Mouse (Mus musculus): ENCODE results near the gene Txnrd1. TPM values are rescaled to one million over a fixed set of nuclear protein-coding genes. Genes with fewer than 3 reads are reported as not detected.

Gene Txnrd1
- polyA plus RNA-seq, 1 experiment from 2014 or later, result 113 TPM

DNA sequence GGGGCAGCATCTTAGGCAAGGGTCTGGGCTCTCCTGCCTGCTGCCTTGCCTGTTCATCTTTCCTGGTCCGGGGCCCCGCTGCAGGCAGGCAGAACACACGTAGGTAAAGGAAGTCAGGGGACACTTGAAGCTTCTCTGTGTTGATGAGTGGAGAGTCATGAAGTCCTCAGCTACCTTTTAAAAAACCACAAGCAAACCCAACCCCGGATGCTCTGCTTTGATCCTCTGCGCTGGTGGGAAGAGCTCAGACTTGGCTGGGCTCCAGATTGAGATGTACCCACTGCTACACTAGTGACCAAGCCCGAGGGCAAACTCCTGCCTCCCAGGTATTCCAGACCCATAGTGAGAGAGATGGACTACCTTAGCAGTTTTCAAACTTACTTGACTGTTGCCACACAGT, 53.6 kb downstream of the Txnrd1 start:
- Histone ChIP-seq H3K9ac (replicated peaks; ENCODE audit: low read length) (no peak overlapping the region), H3K4me3 (ENCODE audit: low read length) (no peak overlapping the region), H3K36me3 (ENCODE audit: insufficient read depth, low read length) (peaks cover 72% of the 10 kb centered on the region), H3K4me2 (replicated peaks; ENCODE audit: low read depth, low read length) (no peak overlapping the region), H3K27ac (ENCODE audit: low read length) (no peak overlapping the region), H3K9me3 (ENCODE audit: low read length) (no peaks in the 10 kb centered on the region), H3K4me1 (ENCODE audit: insufficient read depth, low read length) (peaks cover 29% of the 10 kb centered on the region), H3K27me3 (ENCODE audit: insufficient read depth, low read length) (no peaks in the 10 kb centered on the region)
- no peak for ATAC-seq (ENCODE audit: low FRiP score, low TSS enrichment)
- WGBS, result 93% methylated on average over 6 of the region's 6 CpGs

DNA sequence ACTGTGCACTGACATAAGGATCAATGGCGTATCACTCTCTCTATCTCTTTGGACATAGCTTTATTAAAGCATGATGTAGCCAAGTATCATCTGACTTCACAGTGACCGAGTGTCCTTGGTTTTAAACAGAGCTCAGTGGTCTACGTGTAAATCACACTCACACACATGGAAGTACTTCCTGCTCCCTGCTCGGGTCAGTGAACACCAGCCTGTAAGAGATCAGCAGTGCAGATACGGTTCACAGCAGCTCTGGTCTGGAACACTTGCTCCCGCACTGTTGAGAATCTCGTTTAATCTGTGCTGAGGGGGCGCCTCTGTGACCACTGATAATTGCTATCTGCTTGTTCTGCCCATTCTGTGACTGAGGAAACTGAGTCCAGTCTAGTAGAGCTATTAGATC, 54.8 kb downstream of the Txnrd1 start:
- H3K27me3 ChIP-seq (ENCODE audit: insufficient read depth, low read length), result no peaks in the 10 kb centered on the region
- no peaks in the 10 kb centered on the region for H3K9me3 ChIP-seq (ENCODE audit: low read length)
- H3K9ac ChIP-seq (replicated peaks; ENCODE audit: low read length), result no peak overlapping the region
- no peak for ATAC-seq (ENCODE audit: low FRiP score, low TSS enrichment)
- H3K4me2 ChIP-seq (replicated peaks; ENCODE audit: low read depth, low read length), result no peak overlapping the region
- H3K27ac ChIP-seq (ENCODE audit: low read length), result no peak overlapping the region
- no peak overlapping the region for H3K4me3 ChIP-seq (ENCODE audit: low read length)
- 39% methylated on average over 8 of the region's 8 CpGs for WGBS
- peaks cover 66% of the 10 kb centered on the region for H3K36me3 ChIP-seq (ENCODE audit: insufficient read depth, low read length)
- peaks cover 30% of the 10 kb centered on the region for H3K4me1 ChIP-seq (ENCODE audit: insufficient read depth, low read length)

DNA sequence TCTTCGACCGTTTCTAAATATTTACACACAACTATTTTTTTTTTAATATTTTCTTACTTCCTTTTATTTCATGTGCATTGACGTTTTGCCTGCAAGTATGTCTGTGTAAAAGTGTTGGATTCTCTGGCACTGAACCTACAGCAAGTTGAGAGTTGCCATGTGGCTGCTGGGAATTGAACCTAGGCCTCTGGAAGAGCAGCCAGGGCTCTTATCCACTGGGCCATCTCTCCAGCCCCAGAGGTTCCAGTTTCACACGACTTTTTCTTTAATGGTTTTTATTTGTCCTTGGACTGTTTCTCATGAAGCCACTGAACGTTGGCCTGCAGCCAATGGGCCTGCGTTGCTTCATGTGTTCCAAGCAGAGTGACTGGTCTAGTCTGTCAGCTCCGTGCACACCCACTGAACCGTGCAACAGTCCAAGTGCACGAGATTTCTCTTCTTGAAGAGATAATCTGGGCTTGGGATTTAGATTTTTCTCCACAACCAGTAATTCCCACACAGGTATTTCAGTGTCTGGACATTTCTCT, 55.8 kb downstream of the Txnrd1 start:
- Histone ChIP-seq H3K9ac (replicated peaks; ENCODE audit: low read length) (no peak overlapping the region), H3K36me3 (ENCODE audit: insufficient read depth, low read length) (peaks cover 69% of the 10 kb centered on the region), H3K4me1 (ENCODE audit: insufficient read depth, low read length) (peaks cover 30% of the 10 kb centered on the region), H3K27ac (ENCODE audit: low read length) (peak overlapping the region; percentile 68; the same call in 1 of the 2 replicates), H3K4me2 (replicated peaks; ENCODE audit: low read depth, low read length) (no peak overlapping the region), H3K4me3 (ENCODE audit: low read length) (no peak overlapping the region), H3K9me3 (ENCODE audit: low read length) (no peaks in the 10 kb centered on the region), H3K27me3 (ENCODE audit: insufficient read depth, low read length) (no peaks in the 10 kb centered on the region)
- WGBS, result 43% methylated on average over 9 of the region's 9 CpGs
- peak; percentile 81 for ATAC-seq (ENCODE audit: low FRiP score, low TSS enrichment)

DNA sequence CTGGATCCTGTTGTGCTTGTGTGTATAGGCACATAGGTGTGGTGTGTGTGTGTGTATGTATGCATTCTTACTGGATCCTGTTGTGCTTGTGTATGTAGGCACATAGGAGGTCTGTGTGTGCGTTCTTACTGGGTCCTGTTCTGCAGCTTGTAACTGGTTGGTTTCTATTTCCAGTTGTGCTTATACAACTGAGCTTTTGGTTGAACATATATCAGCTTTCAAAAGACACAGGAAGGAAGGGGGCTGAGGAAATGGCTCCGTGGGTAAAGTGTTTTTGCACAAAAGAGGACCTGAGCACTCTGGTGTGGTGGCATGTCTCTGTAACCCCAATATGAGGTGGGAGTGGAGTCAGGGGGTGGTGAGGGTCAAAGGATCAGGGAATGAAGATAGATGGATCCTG, 57.2 kb downstream of the Txnrd1 start:
- H3K4me3 ChIP-seq (ENCODE audit: low read length), result no peak overlapping the region
- H3K27me3 ChIP-seq (ENCODE audit: insufficient read depth, low read length), result no peaks in the 10 kb centered on the region
- H3K9ac ChIP-seq (replicated peaks; ENCODE audit: low read length), result no peak overlapping the region
- peaks cover 70% of the 10 kb centered on the region for H3K36me3 ChIP-seq (ENCODE audit: insufficient read depth, low read length)
- no peak overlapping the region for H3K27ac ChIP-seq (ENCODE audit: low read length)
- H3K4me2 ChIP-seq (replicated peaks; ENCODE audit: low read depth, low read length), result no peak overlapping the region
- WGBS, result 30% methylated on average over 2 of the region's 2 CpGs
- ATAC-seq (ENCODE audit: low FRiP score, low TSS enrichment), result no peak
- peaks cover 30% of the 10 kb centered on the region for H3K4me1 ChIP-seq (ENCODE audit: insufficient read depth, low read length)
- H3K9me3 ChIP-seq (ENCODE audit: low read length), result no peaks in the 10 kb centered on the region

DNA sequence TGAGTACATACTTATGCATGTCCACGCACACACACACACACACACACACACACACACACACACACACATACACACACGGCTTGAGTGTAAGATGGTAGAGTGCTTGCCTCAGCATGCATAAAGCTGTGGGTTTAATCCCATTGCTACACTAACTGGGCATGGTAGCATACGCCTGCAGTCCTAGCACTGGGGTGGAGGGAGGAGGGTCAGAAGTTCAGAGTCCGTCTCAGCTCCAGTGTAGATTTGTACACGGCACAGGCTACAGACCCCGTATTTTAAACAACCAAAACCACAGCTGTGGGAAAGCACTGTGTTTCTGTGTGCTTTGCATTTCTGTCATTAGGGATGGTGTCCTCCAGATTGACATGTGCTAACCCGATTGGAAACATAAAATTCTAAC, 57.7 kb downstream of the Txnrd1 start:
- no peaks in the 10 kb centered on the region for H3K27me3 ChIP-seq (ENCODE audit: insufficient read depth, low read length)
- no peak overlapping the region for H3K4me3 ChIP-seq (ENCODE audit: low read length)
- no peaks in the 10 kb centered on the region for H3K9me3 ChIP-seq (ENCODE audit: low read length)
- no peak overlapping the region for H3K4me2 ChIP-seq (replicated peaks; ENCODE audit: low read depth, low read length)
- ATAC-seq (ENCODE audit: low FRiP score, low TSS enrichment), result 0 out of 2 replicates have a peak, but pooled peaks have one; percentile 39
- no peak overlapping the region for H3K27ac ChIP-seq (ENCODE audit: low read length)
- H3K9ac ChIP-seq (replicated peaks; ENCODE audit: low read length), result no peak overlapping the region
- H3K4me1 ChIP-seq (ENCODE audit: insufficient read depth, low read length), result peaks cover 30% of the 10 kb centered on the region
- 59% methylated on average over 7 of the region's 7 CpGs for WGBS
- peaks cover 72% of the 10 kb centered on the region for H3K36me3 ChIP-seq (ENCODE audit: insufficient read depth, low read length)

DNA sequence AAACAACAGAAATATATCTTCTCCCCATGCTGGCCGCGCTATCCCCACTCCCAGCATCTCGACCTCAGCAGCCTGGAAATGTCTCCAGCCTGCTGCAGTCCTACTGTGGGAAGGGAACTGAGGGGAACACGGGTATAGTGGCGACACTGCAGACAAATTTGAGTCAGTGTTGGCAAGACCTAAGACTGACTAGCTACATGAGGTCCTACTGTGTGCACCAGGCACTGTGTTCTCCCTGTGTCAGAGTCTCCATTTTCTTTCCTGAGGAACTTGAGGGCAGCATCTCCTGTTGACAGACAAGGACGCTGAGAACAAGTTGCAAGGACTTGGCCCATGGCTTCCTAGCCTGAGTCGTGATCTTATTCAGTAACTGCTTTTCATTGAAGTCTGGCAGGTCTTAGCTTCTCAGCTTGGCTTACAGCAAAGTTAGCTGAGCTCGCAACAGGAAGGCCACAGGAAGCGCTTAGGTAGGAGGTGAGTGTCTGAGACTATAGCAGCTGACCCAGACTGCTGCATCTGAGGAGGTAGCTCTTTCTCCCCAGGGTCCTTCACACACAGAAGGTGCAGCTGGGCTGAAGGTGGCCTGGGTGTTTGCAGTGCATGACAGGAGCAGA, 58.8 kb downstream of the Txnrd1 start:
- H3K4me1 ChIP-seq (ENCODE audit: insufficient read depth, low read length), result peaks cover 30% of the 10 kb centered on the region
- no peaks in the 10 kb centered on the region for H3K9me3 ChIP-seq (ENCODE audit: low read length)
- H3K36me3 ChIP-seq (ENCODE audit: insufficient read depth, low read length), result peaks cover 70% of the 10 kb centered on the region
- H3K4me2 ChIP-seq (replicated peaks; ENCODE audit: low read depth, low read length), result no peak overlapping the region
- H3K4me3 ChIP-seq (ENCODE audit: low read length), result no peak overlapping the region
- H3K9ac ChIP-seq (replicated peaks; ENCODE audit: low read length), result no peak overlapping the region
- peak overlapping the region; percentile 56; the same call in 1 of the 2 replicates for H3K27ac ChIP-seq (ENCODE audit: low read length)
- WGBS, result 87% methylated on average over 9 of the region's 9 CpGs
- no peak for ATAC-seq (ENCODE audit: low FRiP score, low TSS enrichment)
- no peaks in the 10 kb centered on the region for H3K27me3 ChIP-seq (ENCODE audit: insufficient read depth, low read length)

DNA sequence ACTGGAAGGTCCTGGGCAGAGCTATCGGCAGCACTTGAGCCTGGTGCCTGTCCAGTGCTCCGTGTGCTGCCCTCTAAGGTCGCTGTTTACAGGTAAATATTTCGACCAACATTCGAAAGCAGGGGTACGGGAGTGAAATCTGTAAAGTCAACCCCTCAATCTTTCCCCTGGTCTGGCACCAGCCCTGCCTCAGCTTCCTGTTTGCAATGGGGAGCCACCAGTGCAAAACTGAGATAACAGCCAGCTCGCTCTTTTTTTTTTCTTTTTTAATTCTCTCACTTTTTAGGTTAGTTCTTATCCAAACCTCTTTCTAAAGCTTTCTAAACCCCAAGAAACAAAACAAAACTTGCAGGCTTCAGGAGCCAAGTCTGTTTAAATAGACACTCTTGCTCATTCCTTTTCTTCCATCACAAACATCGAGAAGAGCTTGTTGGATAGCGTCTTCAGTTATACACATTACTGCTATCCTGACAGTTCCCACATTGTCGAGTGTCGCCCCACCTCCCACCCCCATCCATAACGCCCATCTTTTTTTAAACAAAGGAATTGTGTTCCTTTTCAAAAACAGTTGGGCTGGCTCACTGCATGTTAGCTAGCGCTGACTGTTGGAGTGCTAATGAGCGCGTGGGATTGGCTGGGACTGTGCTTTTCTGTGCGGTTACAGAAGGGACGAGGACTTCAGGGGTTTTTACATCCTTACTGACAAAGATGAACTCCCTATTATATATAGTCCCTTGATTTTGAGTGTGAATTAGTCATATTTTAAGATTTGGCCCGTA, 60.3 kb downstream of the Txnrd1 start:
- H3K9me3 ChIP-seq (ENCODE audit: low read length), result no peaks in the 10 kb centered on the region
- no peak overlapping the region for H3K4me3 ChIP-seq (ENCODE audit: low read length)
- WGBS, result 88% methylated on average over 18 of the region's 18 CpGs
- H3K9ac ChIP-seq (replicated peaks; ENCODE audit: low read length), result no peak overlapping the region
- H3K4me2 ChIP-seq (replicated peaks; ENCODE audit: low read depth, low read length), result no peak overlapping the region
- H3K4me1 ChIP-seq (ENCODE audit: insufficient read depth, low read length), result peaks cover 22% of the 10 kb centered on the region
- no peak for ATAC-seq (ENCODE audit: low FRiP score, low TSS enrichment)
- H3K27me3 ChIP-seq (ENCODE audit: insufficient read depth, low read length), result no peaks in the 10 kb centered on the region
- no peak overlapping the region for H3K27ac ChIP-seq (ENCODE audit: low read length)
- H3K36me3 ChIP-seq (ENCODE audit: insufficient read depth, low read length), result peaks cover 69% of the 10 kb centered on the region

DNA sequence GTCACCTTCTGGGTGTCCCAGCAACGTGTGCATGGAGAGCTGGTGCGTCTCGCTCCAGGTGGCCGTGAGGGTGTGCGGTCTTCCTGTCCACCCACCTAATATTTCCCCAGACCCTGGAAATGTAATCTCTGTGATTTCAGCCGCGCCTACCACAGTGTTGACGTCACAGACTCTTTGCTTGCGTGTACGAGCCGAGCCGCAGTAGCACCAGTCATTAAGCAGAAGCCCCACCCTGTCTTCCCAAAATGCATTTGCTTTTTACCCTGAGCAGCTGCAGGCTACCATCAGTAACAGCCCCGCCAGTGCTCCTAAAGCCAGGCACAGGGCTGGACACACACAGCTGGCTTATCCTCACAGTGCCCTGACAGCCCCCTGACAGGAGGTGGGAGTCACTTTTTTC, 64.2 kb downstream of the Txnrd1 start:
- no peak overlapping the region for H3K27ac ChIP-seq (ENCODE audit: low read length)
- WGBS, result 86% methylated on average over 13 of the region's 13 CpGs

DNA sequence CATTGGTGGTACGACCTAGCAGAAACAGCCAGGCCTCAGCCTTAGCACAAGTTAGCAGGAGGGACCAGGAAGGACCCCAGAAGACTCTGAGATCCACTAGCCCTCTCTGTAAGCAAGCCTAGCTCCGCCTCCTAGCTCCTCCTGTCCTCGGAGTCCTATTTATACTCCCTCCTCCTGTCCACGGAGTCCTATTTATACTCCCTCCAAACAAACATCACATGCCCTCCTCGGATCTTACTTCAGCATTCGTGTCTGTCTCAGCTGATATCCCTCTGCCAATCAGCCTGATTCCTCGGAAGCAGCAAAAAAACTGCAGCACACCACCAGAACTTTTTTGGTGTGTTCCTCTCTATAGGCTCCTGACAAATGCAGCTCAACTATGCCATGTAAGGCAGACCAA, 65.1 kb downstream of the Txnrd1 start:
- H3K4me1 ChIP-seq (ENCODE audit: insufficient read depth, low read length), result no peaks in the 10 kb centered on the region
- H3K27me3 ChIP-seq (ENCODE audit: insufficient read depth, low read length), result no peaks in the 10 kb centered on the region
- 53% methylated on average over 7 of the region's 7 CpGs for WGBS
- no peak for ATAC-seq (ENCODE audit: low FRiP score, low TSS enrichment)
- no peaks in the 10 kb centered on the region for H3K9me3 ChIP-seq (ENCODE audit: low read length)
- H3K4me2 ChIP-seq (replicated peaks; ENCODE audit: low read depth, low read length), result no peak overlapping the region
- H3K27ac ChIP-seq (ENCODE audit: low read length), result no peak overlapping the region
- no peak overlapping the region for H3K9ac ChIP-seq (replicated peaks; ENCODE audit: low read length)
- peaks cover 37% of the 10 kb centered on the region for H3K36me3 ChIP-seq (ENCODE audit: insufficient read depth, low read length)
- H3K4me3 ChIP-seq (ENCODE audit: low read length), result no peak overlapping the region

More for the DNA sequence above, 64.2 kb downstream of the Txnrd1 start:
- H3K4me2 ChIP-seq (replicated peaks; ENCODE audit: low read depth, low read length), result no peak overlapping the region
- H3K9ac ChIP-seq (replicated peaks; ENCODE audit: low read length), result no peak overlapping the region
- H3K4me1 ChIP-seq (ENCODE audit: insufficient read depth, low read length), result no peaks in the 10 kb centered on the region
- H3K9me3 ChIP-seq (ENCODE audit: low read length), result no peaks in the 10 kb centered on the region
- H3K27me3 ChIP-seq (ENCODE audit: insufficient read depth, low read length), result no peaks in the 10 kb centered on the region
- ATAC-seq (ENCODE audit: low FRiP score, low TSS enrichment), result no peak
- H3K4me3 ChIP-seq (ENCODE audit: low read length), result no peak overlapping the region
- H3K36me3 ChIP-seq (ENCODE audit: insufficient read depth, low read length), result peaks cover 46% of the 10 kb centered on the region
